Mouse (Mus musculus): ENCODE results near the gene Foxk1. TPM values are rescaled to one million over a fixed set of nuclear protein-coding genes. Genes with fewer than 3 reads are reported as not detected.

The Foxk1 gene
- total and polyA plus RNA-seq, 3 experiments = 8.2 to 20.2 TPM; not detected in 1

- TF ChIP-seq HCFC1 (IDR thresholded peaks at IDR 0.05; ENCODE audit: low read depth, low read length) (no peak), NRF1 (IDR thresholded peaks at IDR 0.05; ENCODE audit: insufficient read depth, low read depth, low read length, poor library complexity, severe bottlenecking) (no peak), USF1 (IDR thresholded peaks at IDR 0.05; ENCODE audit: low read depth, low read length) (no peak), BHLHE40 (IDR thresholded peaks at IDR 0.05; ENCODE audit: borderline replicate concordance, low read depth, low read length) (no peak), MYB (IDR thresholded peaks at IDR 0.05; ENCODE audit: low read depth, low read length) (no peak), TBP (IDR thresholded peaks at IDR 0.05; ENCODE audit: low read depth, low read length) (no peak), USF2 (IDR thresholded peaks at IDR 0.05; ENCODE audit: borderline replicate concordance in 1 of 2, insufficient read depth in 1 of 2, low read depth in 1 of 2, low read length in 2 of 2) (no peak), POLR2AphosphoS5 (IDR thresholded peaks at IDR 0.05; ENCODE audit: borderline replicate concordance, low read depth, low read length) (no peak), GATA1 (IDR thresholded peaks at IDR 0.05; ENCODE audit: low read depth, low read length) (no peak), RCOR1 (IDR thresholded peaks at IDR 0.05; ENCODE audit: low read depth, low read length) (no peak), CTCF (IDR thresholded peaks at IDR 0.05 in 2 of 3, conservative IDR thresholded peaks at IDR 0.05 in 1 of 3; ENCODE audit: control insufficient read depth in 1 of 3, insufficient read depth in 1 of 3, low read depth in 2 of 3, low read length in 3 of 3, poor library complexity in 1 of 3, severe bottlenecking in 1 of 3) (no peak), CHD1 (IDR thresholded peaks at IDR 0.05; ENCODE audit: low read depth, low read length) (no peak), SMC3 (IDR thresholded peaks at IDR 0.05; ENCODE audit: low read depth, low read length) (no peak), MXI1 (IDR thresholded peaks at IDR 0.05; ENCODE audit: low read depth, low read length) (no peak), MYC (IDR thresholded peaks at IDR 0.05; ENCODE audit: low read depth, low read length) (no peak), CHD2 (IDR thresholded peaks at IDR 0.05; ENCODE audit: low read length) (no peak), ZMIZ1 (IDR thresholded peaks at IDR 0.05; ENCODE audit: low read depth, low read length) (no peak), ELF1 (IDR thresholded peaks at IDR 0.05; ENCODE audit: low read depth, low read length) (no peak), ZNF384 (IDR thresholded peaks at IDR 0.05; ENCODE audit: low read depth, low read length) (no peak)
- peaks cover 0 to 4% of the 10 kb centered on the region in 2 experiments; a peak in 2 of 4 replicates for H3K27me3 ChIP-seq (ENCODE audit: control insufficient read depth in 1 of 2, insufficient read depth in 2 of 2, low read length in 2 of 2)
- no peaks in the 10 kb centered on the region for H3K79me2 ChIP-seq (ENCODE audit: control insufficient read depth, insufficient read depth, low read length, poor library complexity)
- no peaks in the 10 kb centered on the region for H3K4me1 ChIP-seq (ENCODE audit: control insufficient read depth in 1 of 2, insufficient read depth in 2 of 2, low read length in 2 of 2)
- no peak overlapping the region for H3K4me3 ChIP-seq (ENCODE audit: control insufficient read depth in 1 of 2, insufficient read depth in 1 of 2, low read depth in 2 of 2, low read length in 2 of 2)
- no peak overlapping the region for H3K9ac ChIP-seq (ENCODE audit: control insufficient read depth, low read depth, low read length, poor library complexity, severe bottlenecking)
- no peaks in the 10 kb centered on the region for H3K36me3 ChIP-seq (ENCODE audit: control insufficient read depth in 1 of 2, insufficient read depth in 2 of 2, low read length in 2 of 2)
- H3K9me3 ChIP-seq (replicated peaks; ENCODE audit: insufficient read depth, low read length) = no peaks in the 10 kb centered on the region
- DNase-seq (ENCODE audit: low read depth, low spot score) = no peak
- H3K27ac ChIP-seq (ENCODE audit: control insufficient read depth, low read depth, low read length) = no peak overlapping the region
Observed at GRCm38 (mm10) chr5:142493307-142493706, 92.0 kb downstream of the Foxk1 start.

- Histone ChIP-seq H3K4me3 (ENCODE audit: control insufficient read depth in 1 of 2, insufficient read depth in 1 of 2, low read depth in 2 of 2, low read length in 2 of 2) (no peak overlapping the region), H3K27ac (ENCODE audit: control insufficient read depth, low read depth, low read length) (no peak overlapping the region), H3K79me2 (ENCODE audit: control insufficient read depth, insufficient read depth, low read length, poor library complexity) (no peaks in the 10 kb centered on the region), H3K4me1 (ENCODE audit: control insufficient read depth in 1 of 2, insufficient read depth in 2 of 2, low read length in 2 of 2) (no peaks in the 10 kb centered on the region), H3K9ac (ENCODE audit: control insufficient read depth, low read depth, low read length, poor library complexity, severe bottlenecking) (no peak overlapping the region), H3K36me3 (ENCODE audit: control insufficient read depth in 1 of 2, insufficient read depth in 2 of 2, low read length in 2 of 2) (no peaks in the 10 kb centered on the region), H3K27me3 (ENCODE audit: control insufficient read depth in 1 of 2, insufficient read depth in 2 of 2, low read length in 2 of 2) (peaks cover 0 to 4% of the 10 kb centered on the region in 2 experiments; a peak in 2 of 4 replicates), H3K9me3 (replicated peaks; ENCODE audit: insufficient read depth, low read length) (no peaks in the 10 kb centered on the region)
- no peak for TF ChIP-seq GATA1 (IDR thresholded peaks at IDR 0.05; ENCODE audit: low read depth, low read length)
- no peak for TF ChIP-seq ELF1 (IDR thresholded peaks at IDR 0.05; ENCODE audit: low read depth, low read length)
- TF ChIP-seq E2F4 (IDR thresholded peaks at IDR 0.05; ENCODE audit: borderline replicate concordance, low read depth, low read length) = no peak
- TF ChIP-seq POLR2AphosphoS2 (IDR thresholded peaks at IDR 0.05; ENCODE audit: low read length) = no peak
- TF ChIP-seq TBP (IDR thresholded peaks at IDR 0.05; ENCODE audit: low read depth, low read length) = no peak
- no peak for DNase-seq (ENCODE audit: low read depth, low spot score)
Observed at GRCm38 (mm10) chr5:142495321-142496096, 94.2 kb downstream of the Foxk1 start.

All from MEL (cell line).